Mouse (Mus musculus) hindbrain, embryonic 13.5 days (tissue): Measurements from ENCODE around the gene Atg4d. TPM values are rescaled to one million over a fixed set of nuclear protein-coding genes. Genes with fewer than 3 reads are reported as not detected.
A peak's percentile ranks its signal among the peaks of the same experiment; 100 is the strongest.

Experiments
- ATAC-seq: fragments of 200-750 bp; cut with Nextera tagmentation; 2 replicates; pipeline ENCODE4 v1.8.0; 2017; ENCODE audit warnings: moderate TSS enrichment; ENCODE audit not compliant: low FRiP score
- H3K27ac ChIP-seq: fragments of 300-500 bp; sonication (generic); 2 replicates; pipeline ENCODE4 v1.5.1; 2015; ENCODE audit warnings: inconsistent platforms, mild to moderate bottlenecking, moderate library complexity
- H3K27me3 ChIP-seq: fragments of 300-500 bp; sonication (generic); 2 replicates; pipeline ENCODE4 v1.6.1; 2015; ENCODE audit warnings: mild to moderate bottlenecking, inconsistent platforms
- H3K36me3 ChIP-seq: fragments of 300-500 bp; sonication (generic); 2 replicates; pipeline ENCODE4 v1.6.1; 2015; ENCODE audit warnings: mild to moderate bottlenecking, inconsistent platforms
- H3K4me1 ChIP-seq: fragments of 300-500 bp; sonication (generic); replicated peaks from 2 replicates; pipeline ENCODE4 v1.6.1; 2015; ENCODE audit warnings: inconsistent platforms
- H3K4me2 ChIP-seq: fragments of 300-500 bp; sonication (generic); 2 replicates; pipeline ENCODE4 v1.6.1; 2015; ENCODE audit warnings: inconsistent platforms, mild to moderate bottlenecking, moderate library complexity
- H3K4me3 ChIP-seq: fragments of 300-500 bp; sonication (generic); 2 replicates; pipeline ENCODE4 v1.5.1; 2015; ENCODE audit warnings: mild to moderate bottlenecking, inconsistent platforms
- H3K9ac ChIP-seq: fragments of 300-500 bp; sonication (generic); 2 replicates; pipeline ENCODE4 v1.6.1; 2015; ENCODE audit warnings: mild to moderate bottlenecking, inconsistent platforms
- H3K9me3 ChIP-seq: fragments of 300-500 bp; sonication (generic); 2 replicates; pipeline ENCODE4 v1.6.1; 2016; ENCODE audit warnings: inconsistent platforms
- WGBS: fragments of 180-500 bp; shearing (Covaris S2); methylation state at CpG from one replicate; pipeline ENCODE4 v1.1.7; 2015; 5-methylcytosine and 5-hydroxymethylcytosine counted together
- polyA plus RNA-seq: library from polyadenylated mRNA; unstranded; fragments of >200 nt; fragmentation: Nextera tagmentation; extraction: Ambion mirVana; gene quantifications from 2 replicates; pipeline ENCODE4 v1.2.1, GENCODE M21; 2015

Gene Atg4d
- polyA plus RNA-seq, 1 experiment from 2014 or later, result 51.8 TPM

- no peak overlapping the region for H3K4me3 ChIP-seq
- no peak for ATAC-seq
- WGBS, result 58% methylated on average over 23 of the region's 23 CpGs
- no peak overlapping the region for H3K9ac ChIP-seq
- H3K36me3 ChIP-seq, result peaks cover 59% of the 10 kb centered on the region
- H3K27me3 ChIP-seq, result 0 out of 2 replicates have a peak, but pooled peaks cover 2% of the 10 kb centered on the region
- H3K4me2 ChIP-seq, result no peak overlapping the region
- H3K27ac ChIP-seq, result no peak overlapping the region
- peaks cover 24% of the 10 kb centered on the region for H3K4me1 ChIP-seq
- no peaks in the 10 kb centered on the region for H3K9me3 ChIP-seq
Observed at GRCm38 (mm10) chr9:21231551-21231950, 33.5 kb upstream of the Atg4d start.

- 93% methylated on average over 5 of the region's 5 CpGs for WGBS
- H3K27ac ChIP-seq, result no peak overlapping the region
- H3K9ac ChIP-seq, result no peak overlapping the region
- H3K4me3 ChIP-seq, result no peak overlapping the region
- no peak for ATAC-seq
- H3K4me2 ChIP-seq, result no peak overlapping the region
- peaks cover 59% of the 10 kb centered on the region for H3K36me3 ChIP-seq
- H3K9me3 ChIP-seq, result no peaks in the 10 kb centered on the region
- H3K27me3 ChIP-seq, result no peaks in the 10 kb centered on the region
- H3K4me1 ChIP-seq, result peaks cover 29% of the 10 kb centered on the region
Observed at GRCm38 (mm10) chr9:21232867-21233266, 32.2 kb upstream of the Atg4d start.

- Histone ChIP-seq H3K4me3 (no peak overlapping the region), H3K9ac (no peak overlapping the region), H3K4me2 (no peak overlapping the region), H3K4me1 (peaks cover 31% of the 10 kb centered on the region), H3K36me3 (peaks cover 59% of the 10 kb centered on the region), H3K27ac (no peak overlapping the region), H3K9me3 (no peaks in the 10 kb centered on the region), H3K27me3 (no peaks in the 10 kb centered on the region)
- WGBS, result 85% methylated on average over 29 of the region's 29 CpGs
- no peak for ATAC-seq
Observed at GRCm38 (mm10) chr9:21233366-21233765, 31.7 kb upstream of the Atg4d start.

- H3K4me3 ChIP-seq, result no peak overlapping the region
- H3K4me2 ChIP-seq, result no peak overlapping the region
- H3K4me1 ChIP-seq, result peaks cover 31% of the 10 kb centered on the region
- no peak overlapping the region for H3K9ac ChIP-seq
- WGBS, result 82% methylated on average over 28 of the region's 28 CpGs
- H3K9me3 ChIP-seq, result no peaks in the 10 kb centered on the region
- no peak overlapping the region for H3K27ac ChIP-seq
- ATAC-seq, result no peak
- no peaks in the 10 kb centered on the region for H3K27me3 ChIP-seq
- H3K36me3 ChIP-seq, result peaks cover 59% of the 10 kb centered on the region
Observed at GRCm38 (mm10) chr9:21233805-21234204, 31.3 kb upstream of the Atg4d start.

GRCm38 (mm10) chr9:21235341-21235740 is 29.8 kb upstream of the Atg4d start:
- H3K27ac ChIP-seq, result no peak overlapping the region
- no peak for ATAC-seq
- no peak overlapping the region for H3K4me3 ChIP-seq
- peaks cover 38% of the 10 kb centered on the region for H3K4me1 ChIP-seq
- H3K4me2 ChIP-seq, result no peak overlapping the region
- 83% methylated on average over 4 of the region's 4 CpGs for WGBS
- H3K9ac ChIP-seq, result 0 out of 2 replicates have a peak overlapping the region, but pooled peaks have one; percentile 19
- H3K36me3 ChIP-seq, result peaks cover 45% of the 10 kb centered on the region
- H3K27me3 ChIP-seq, result no peaks in the 10 kb centered on the region
- H3K9me3 ChIP-seq, result no peaks in the 10 kb centered on the region

- peak overlapping the region; percentile 98 for H3K9ac ChIP-seq
- WGBS, result 80% methylated on average over 25 of the region's 25 CpGs
- H3K27me3 ChIP-seq, result peaks cover 4% of the 10 kb centered on the region
- peaks cover 30% of the 10 kb centered on the region for H3K36me3 ChIP-seq
- H3K9me3 ChIP-seq, result no peaks in the 10 kb centered on the region
- H3K4me1 ChIP-seq, result peaks cover 38% of the 10 kb centered on the region
- H3K27ac ChIP-seq, result peak overlapping the region; percentile 95
- 0 out of 2 replicates have a peak, but pooled peaks have one; percentile 0 for ATAC-seq
- peak overlapping the region; percentile 65 for H3K4me2 ChIP-seq
- peak overlapping the region; percentile 77 for H3K4me3 ChIP-seq
Observed at GRCm38 (mm10) chr9:21236991-21237367, 28.1 kb upstream of the Atg4d start.

- peak overlapping the region; percentile 98 for H3K9ac ChIP-seq
- peaks cover 9% of the 10 kb centered on the region for H3K27me3 ChIP-seq
- WGBS, result 19% methylated on average over 19 of the region's 19 CpGs
- H3K9me3 ChIP-seq, result no peaks in the 10 kb centered on the region
- peak; percentile 44 for ATAC-seq
- H3K4me3 ChIP-seq, result peak overlapping the region; percentile 77
- peak overlapping the region; percentile 65 for H3K4me2 ChIP-seq
- H3K27ac ChIP-seq, result peak overlapping the region; percentile 95
- peaks cover 38% of the 10 kb centered on the region for H3K4me1 ChIP-seq
- peaks cover 26% of the 10 kb centered on the region for H3K36me3 ChIP-seq
Observed at GRCm38 (mm10) chr9:21237368-21238003, 27.6 kb upstream of the Atg4d start.

GRCm38 (mm10) chr9:21238004-21238732 is 26.9 kb upstream of the Atg4d start:
- H3K27me3 ChIP-seq, result peaks cover 16% of the 10 kb centered on the region
- peak overlapping the region; percentile 77 for H3K4me3 ChIP-seq
- 2% methylated on average over 31 of the region's 31 CpGs for WGBS
- peak overlapping the region; percentile 65 for H3K4me2 ChIP-seq
- peaks cover 38% of the 10 kb centered on the region for H3K4me1 ChIP-seq
- ATAC-seq, result no peak
- H3K36me3 ChIP-seq, result peaks cover 20% of the 10 kb centered on the region
- peak overlapping the region; percentile 98 for H3K9ac ChIP-seq
- no peaks in the 10 kb centered on the region for H3K9me3 ChIP-seq
- peak overlapping the region; percentile 95 for H3K27ac ChIP-seq

GRCm38 (mm10) chr9:21238733-21239464 is 26.2 kb upstream of the Atg4d start, which contains the start of gene Keap1:
Keap1 (minus strand) TSS chr9:21239361.
- under 1% methylated on average over 84 of the region's 90 CpGs for WGBS
- Histone ChIP-seq H3K27me3 (peaks cover 23% of the 10 kb centered on the region), H3K9ac (peak within 1 kb of the TSS; percentile 98), H3K4me1 (peaks cover 44% of the 10 kb centered on the region), H3K9me3 (no peaks in the 10 kb centered on the region), H3K4me2 (peak within 1 kb of the TSS; percentile 65), H3K36me3 (peaks cover 12% of the 10 kb centered on the region), H3K4me3 (peak within 1 kb of the TSS; percentile 77), H3K27ac (peak within 1 kb of the TSS; percentile 95)
- peak; percentile 86 for ATAC-seq

GRCm38 (mm10) chr9:21239465-21239848 is 25.6 kb upstream of the Atg4d start:
- ATAC-seq, result no peak
- H3K4me1 ChIP-seq, result peaks cover 50% of the 10 kb centered on the region
- no peak overlapping the region; the same call in 1 of the 2 replicates for H3K27ac ChIP-seq
- H3K9ac ChIP-seq, result peak overlapping the region; percentile 98
- H3K4me3 ChIP-seq, result peak overlapping the region; percentile 77
- H3K9me3 ChIP-seq, result no peaks in the 10 kb centered on the region
- 40% methylated on average over 4 of the region's 4 CpGs for WGBS
- peak overlapping the region; percentile 65 for H3K4me2 ChIP-seq
- peaks cover 29% of the 10 kb centered on the region for H3K27me3 ChIP-seq
- H3K36me3 ChIP-seq, result peaks cover 11% of the 10 kb centered on the region

- Histone ChIP-seq H3K36me3 (no peaks in the 10 kb centered on the region), H3K27ac (no peak overlapping the region), H3K4me3 (no peak overlapping the region), H3K9me3 (no peaks in the 10 kb centered on the region), H3K4me2 (no peak overlapping the region), H3K4me1 (peaks cover 48% of the 10 kb centered on the region), H3K9ac (no peak overlapping the region), H3K27me3 (peaks cover 48% of the 10 kb centered on the region)
- no peak for ATAC-seq
- 4% methylated on average over 11 of the region's 11 CpGs for WGBS
Observed at GRCm38 (mm10) chr9:21241343-21241742, 23.8 kb upstream of the Atg4d start.

GRCm38 (mm10) chr9:21243826-21244427 is 21.2 kb upstream of the Atg4d start:
- H3K27ac ChIP-seq, result peak overlapping the region; percentile 78
- ATAC-seq, result peak; percentile 7; the same call in 1 of the 2 replicates
- H3K9me3 ChIP-seq, result no peaks in the 10 kb centered on the region
- H3K4me2 ChIP-seq, result peak overlapping the region; percentile 76
- no peaks in the 10 kb centered on the region for H3K36me3 ChIP-seq
- peak overlapping the region; percentile 45 for H3K4me3 ChIP-seq
- peaks cover 73% of the 10 kb centered on the region for H3K27me3 ChIP-seq
- H3K9ac ChIP-seq, result peak overlapping the region; percentile 73
- peaks cover 37% of the 10 kb centered on the region for H3K4me1 ChIP-seq
- 4% methylated on average over 42 of the region's 42 CpGs for WGBS
